Comparison of ENCODE assay signal across 14 mouse cellular contexts in genomic region chr2:109953048-109953717, GRCm38 (mm10). TPM values are rescaled to one million over a fixed set of nuclear protein-coding genes. Genes with fewer than 3 reads are reported as not detected.
A peak's percentile ranks its signal among the peaks of the same experiment; 100 is the strongest.
DNase-seq lines count a peak whose midpoint lies in the region; ATAC-seq and TF ChIP-seq lines count a peak whose summit lies in the region.
"Had no signal": no experiment of that assay in that cellular context is flagged by ENCODE, and none has a peak within 500 bp of the region (broad histone marks: within the 10 kb centered on the region; RNA-seq: fewer than 3 reads in every experiment).

No protein-coding gene starts in this region.

- no peak overlapping the region for H3K4me2 ChIP-seq in forebrain, postnatal 0 days (ENCODE audit: low read depth)
- no peak overlapping the region for H3K4me2 ChIP-seq in midbrain, embryonic 12.5 days (replicated peaks)
- H3K4me2 ChIP-seq: heart, embryonic 13.5 days; limb, embryonic 12.5 days had no signal

- no peak overlapping the region for H3K9ac ChIP-seq in forebrain, postnatal 0 days
- H3K9ac ChIP-seq in midbrain, embryonic 12.5 days (replicated peaks), result no peak overlapping the region
- H3K9ac ChIP-seq: heart, embryonic 13.5 days; limb, embryonic 12.5 days had no signal

- H3K4me3 ChIP-seq in forebrain, postnatal 0 days (ENCODE audit: low read depth, low read length), result no peak overlapping the region
- no peak overlapping the region for H3K4me3 ChIP-seq in midbrain, embryonic 12.5 days
- H3K4me3 ChIP-seq: heart, embryonic 13.5 days; limb, embryonic 12.5 days had no signal

- peaks cover 41% of the 10 kb centered on the region for H3K27me3 ChIP-seq in forebrain, postnatal 0 days (ENCODE audit: insufficient read depth, low read length)
- peaks cover 6% of the 10 kb centered on the region for H3K27me3 ChIP-seq in midbrain, embryonic 12.5 days
- H3K27me3 ChIP-seq: heart, embryonic 13.5 days; limb, embryonic 12.5 days had no signal

- no peak overlapping the region for H3K27ac ChIP-seq in forebrain, postnatal 0 days (ENCODE audit: low read depth, low read length)
- 0 out of 2 replicates have a peak overlapping the region, but pooled peaks have one; percentile 5 for H3K27ac ChIP-seq in midbrain, embryonic 12.5 days (replicated peaks)
- H3K27ac ChIP-seq: heart, embryonic 13.5 days; limb, embryonic 12.5 days; macrophage had no signal

- no peaks in the 10 kb centered on the region for H3K36me3 ChIP-seq in forebrain, postnatal 0 days (ENCODE audit: insufficient read depth)
- H3K36me3 ChIP-seq in midbrain, embryonic 12.5 days, result no peaks in the 10 kb centered on the region
- H3K36me3 ChIP-seq: heart, embryonic 13.5 days; limb, embryonic 12.5 days had no signal

- DNase-seq in frontal cortex, postnatal 36 days (ENCODE audit: low spot score in 2 of 2), result no peak
- peak; percentile 39 for DNase-seq in 3T3-L1 (ENCODE audit: low read depth, low spot score)
- peak; percentile 41 for DNase-seq in forebrain, postnatal 0 days
- no peak for DNase-seq in layer of hippocampus, postnatal 10 days (ENCODE audit: low spot score in 2 of 2)
- no peak for DNase-seq in adrenal gland, postnatal 4 days (ENCODE audit: low spot score in 2 of 2)
- DNase-seq: adrenal gland, postnatal 25 days; cerebellum, postnatal 36 days; kidney, postnatal 14 days had no signal

- no peak for TF ChIP-seq CTCF in forebrain, postnatal 0 days (IDR thresholded peaks at IDR 0.05; ENCODE audit: low read depth)

- peak; percentile 84 for ATAC-seq in frontal cortex, adult (ENCODE audit: low TSS enrichment)
- peak; percentile 90 for ATAC-seq in forebrain, postnatal 0 days
- ATAC-seq in midbrain, embryonic 12.5 days (ENCODE audit: low FRiP score, low read depth), result peak; percentile 74
- no peak for ATAC-seq in activated CD4-positive, CD25-positive, alpha-beta regulatory T cell, adult 4 months

- 26% methylated on average over 10 of the region's 10 CpGs for WGBS in forebrain, postnatal 0 days
- WGBS in midbrain, embryonic 12.5 days, result 74% methylated on average over 10 of the region's 10 CpGs

- H3K9me3 ChIP-seq in forebrain, postnatal 0 days (ENCODE audit: low read length), result no peaks in the 10 kb centered on the region
- no peaks in the 10 kb centered on the region for H3K9me3 ChIP-seq in midbrain, embryonic 12.5 days
- H3K9me3 ChIP-seq: heart, embryonic 13.5 days; limb, embryonic 12.5 days had no signal

- peaks cover 5% of the 10 kb centered on the region for H3K4me1 ChIP-seq in forebrain, postnatal 0 days (ENCODE audit: insufficient read depth)
- peaks cover 27% of the 10 kb centered on the region for H3K4me1 ChIP-seq in midbrain, embryonic 12.5 days

RNA-seq across cellular contexts. Expression of gene Lgr4, which starts 35.7 kb away (rescaled TPM):
- total RNA-seq in forebrain, postnatal 0 days (2014; rRNA removed), result 18.1 and 26.7 TPM in 2 replicates
- polyA plus RNA-seq in forebrain, postnatal 0 days (2015; fragmentation: Nextera tagmentation; extraction: Ambion mirVana), result 4.6 and 5.6 TPM in 2 replicates
- polyA plus RNA-seq in midbrain, embryonic 12.5 days (2016; fragmentation: Nextera tagmentation; extraction: Ambion mirVana), result 15.0 and 16.8 TPM in 2 replicates
- 10 to 100 TPM; 24.8 to 25.4 TPM for total RNA-seq in layer of hippocampus, postnatal 10 days (2021)
- total RNA-seq in adrenal gland, postnatal 4 days (2021), result 100 to 1,000 TPM; 108 to 133 TPM
- under 1 TPM in 1 of 2 experiments, not detected in 1; 0.42 TPM for polyA plus RNA-seq in activated CD4-positive, CD25-positive, alpha-beta regulatory T cell, adult 4 months (2017; shearing (Covaris generic))

Comparison
In these comparisons a context has a peak if more than half of its experiments do, and no peak if none do; other contexts are left out.
1. DNase-seq: peak in 3T3-L1 (single experiment) and forebrain, postnatal 0 days (single experiment); none in frontal cortex, postnatal 36 days (0 of 2), layer of hippocampus, postnatal 10 days (0 of 2) and adrenal gland, postnatal 4 days (0 of 2).